Mouse (Mus musculus): ENCODE results near the gene Fcrla.

Gene Fcrla

DNA sequence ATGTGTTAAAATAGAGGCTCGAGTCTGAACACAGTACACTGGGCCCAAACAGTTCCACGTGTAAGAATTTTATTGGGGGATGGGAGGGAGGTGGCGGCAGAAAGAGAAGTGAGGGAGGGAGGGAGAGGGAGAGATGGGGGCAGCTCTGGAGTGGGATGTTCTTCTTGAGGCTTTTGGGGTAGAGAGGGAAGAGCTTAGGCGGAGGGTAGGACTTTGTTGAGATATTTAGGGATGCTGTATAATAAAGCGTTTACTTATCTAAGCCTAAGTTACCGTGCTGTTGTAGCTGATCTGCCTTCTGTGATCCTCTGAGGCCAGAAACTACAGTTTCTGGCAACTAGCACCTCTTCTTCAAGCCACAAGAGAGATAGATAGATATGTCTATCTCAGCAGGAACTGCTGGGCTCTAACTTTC is 41.3 kb downstream of the Fcrla start:
- in situ Hi-C loops (cut with MboI, MseI) = no loop called here

DNA sequence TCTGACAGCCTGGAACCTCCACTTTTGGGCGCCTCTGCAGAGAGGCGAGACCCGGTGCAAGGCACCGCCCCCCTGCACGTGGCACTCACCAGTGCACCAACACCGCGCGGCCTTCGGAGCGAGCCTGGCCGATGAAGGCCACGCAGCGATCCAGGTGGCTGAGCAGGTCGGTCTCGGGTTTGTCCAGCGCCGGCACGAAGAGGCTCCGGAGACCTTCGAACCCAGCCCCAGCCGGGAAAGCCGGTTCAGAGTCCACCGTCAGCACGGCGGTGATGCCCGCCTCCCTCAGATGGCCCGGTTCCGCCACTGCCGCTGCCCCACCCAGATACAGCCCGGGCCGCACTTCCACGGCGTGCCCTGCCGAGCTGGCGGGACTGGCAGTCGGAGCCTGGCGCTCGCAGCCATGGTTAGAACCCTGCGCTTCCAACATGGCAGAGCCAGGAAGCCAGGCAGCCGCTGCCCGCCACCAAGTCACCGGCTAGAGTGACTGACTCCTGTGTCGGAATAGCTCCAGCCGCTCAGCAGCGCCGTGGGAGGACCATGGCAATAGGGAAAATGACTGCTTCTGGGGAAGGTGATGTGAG is 42.3 kb downstream of the Fcrla start, which contains the start of the genes Gm26620 and Dusp12:
TSS of gene Gm26620 (plus strand) at position 88 of the 584 bp plus-strand sequence.
TSS of gene Dusp12 (minus strand) at position 563 of the 584 bp plus-strand sequence.
- in situ Hi-C loops (cut with MboI, MseI) = no loop called here

DNA sequence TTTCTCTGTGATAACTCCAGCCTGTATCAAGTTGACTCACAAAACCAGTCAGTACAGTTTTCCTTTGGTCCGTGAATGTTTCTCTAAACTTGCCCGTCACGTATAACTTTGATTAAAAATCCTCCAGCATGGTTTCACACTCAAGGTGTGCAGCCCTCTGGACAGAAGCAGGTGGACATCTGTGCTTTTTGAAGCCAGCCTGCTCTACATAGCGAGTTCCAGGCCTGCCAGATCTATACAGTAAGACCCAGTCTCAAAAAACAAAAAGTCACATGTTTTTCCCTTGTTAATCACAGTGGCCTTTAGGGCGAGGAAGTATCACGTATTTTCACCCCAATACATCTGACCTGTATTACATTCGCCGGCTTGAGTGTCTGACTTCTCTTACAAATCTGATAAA is 43.0 kb downstream of the Fcrla start:
- in situ Hi-C loops (cut with MboI, MseI) = no loop called here

DNA sequence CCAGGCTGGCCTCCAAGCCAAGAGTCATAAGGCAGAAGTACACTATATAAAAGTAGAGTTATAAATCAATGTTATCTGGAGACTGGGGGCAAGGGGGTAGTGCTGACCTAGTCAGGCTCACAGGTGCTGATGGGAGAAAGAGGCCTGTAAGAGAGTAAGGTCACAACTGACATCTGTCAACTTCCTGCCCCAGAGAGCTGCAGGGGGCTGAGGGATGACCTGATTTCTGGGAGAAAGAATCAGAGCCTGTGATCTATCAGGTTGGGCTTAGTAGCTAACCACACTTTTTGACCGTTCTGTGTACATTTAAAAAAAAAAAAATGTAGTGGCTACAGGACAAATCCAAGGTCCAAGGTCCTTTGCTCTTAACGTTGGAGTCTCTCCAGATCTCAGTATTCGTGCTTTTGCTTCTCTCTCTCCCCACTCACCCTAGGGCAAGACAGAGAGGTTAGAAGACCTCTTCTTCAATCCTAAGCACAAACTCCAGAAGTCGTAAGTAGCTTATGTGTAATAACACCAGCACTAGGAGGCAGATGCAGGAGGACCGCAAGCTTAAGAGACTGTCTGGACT is 44.4 kb downstream of the Fcrla start:
- in situ Hi-C loops (cut with MboI, MseI) = no loop called here

DNA sequence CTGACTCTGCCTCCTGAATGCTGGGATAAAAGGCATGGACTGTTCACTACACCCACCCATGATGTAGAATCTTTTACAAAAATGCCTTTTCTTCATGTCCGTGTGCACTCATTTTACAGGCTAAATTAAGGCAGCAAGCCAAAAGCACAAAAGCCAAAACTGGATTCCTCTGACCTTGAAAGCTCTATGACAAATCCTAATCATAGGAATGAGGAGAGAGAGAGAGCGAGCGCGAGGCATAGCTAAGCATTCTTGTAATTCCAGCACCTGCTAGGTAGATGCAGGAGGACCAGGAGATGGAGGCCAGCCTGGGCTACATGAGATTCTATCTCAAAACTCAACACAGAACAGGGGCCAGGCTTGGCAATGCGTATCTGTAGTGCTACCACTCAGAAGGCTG is 50.5 kb downstream of the Fcrla start:
- in situ Hi-C loops (cut with MboI, MseI) = no loop called here

DNA sequence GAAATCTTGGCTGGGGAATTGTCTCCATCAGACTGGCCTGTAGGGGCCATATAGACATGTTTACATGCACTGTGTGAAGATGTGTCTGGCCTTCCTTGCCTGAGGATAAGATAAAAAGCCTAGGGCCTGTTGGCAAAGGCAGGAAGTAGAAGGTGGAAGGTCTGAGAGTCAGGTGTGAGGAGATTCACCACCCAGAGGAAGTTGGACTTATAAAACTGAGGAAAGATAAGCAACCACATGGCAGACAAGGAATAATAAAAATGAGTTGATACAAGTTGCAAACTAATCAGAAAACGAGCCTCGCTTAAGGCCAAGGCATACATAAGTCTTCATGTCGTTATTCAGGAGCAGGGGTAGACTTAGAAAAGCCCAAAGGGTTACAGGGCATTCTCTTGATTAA is 51.7 kb downstream of the Fcrla start:
- in situ Hi-C loops (cut with MboI, MseI) = no loop called here

DNA sequence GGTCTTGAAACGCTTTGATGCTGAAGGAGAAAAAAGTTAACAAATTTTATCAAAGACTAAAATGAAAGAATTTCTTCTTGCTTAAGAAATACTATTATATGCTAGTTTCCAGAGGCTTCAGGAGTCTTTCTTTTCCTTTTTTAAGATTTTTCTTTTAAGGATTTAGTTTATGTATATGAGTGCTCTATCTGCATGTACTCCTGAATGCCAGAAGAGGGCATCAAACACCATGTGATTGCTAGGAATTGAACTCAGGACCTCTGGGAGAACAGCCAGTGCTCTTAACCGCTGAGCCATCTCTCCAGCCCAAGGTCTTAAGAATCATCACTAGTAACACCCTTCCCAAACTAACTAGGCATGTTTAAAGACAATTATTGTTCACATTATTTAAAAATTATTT is 55.4 kb downstream of the Fcrla start:
- in situ Hi-C loops (cut with MboI, MseI) = no loop called here

DNA sequence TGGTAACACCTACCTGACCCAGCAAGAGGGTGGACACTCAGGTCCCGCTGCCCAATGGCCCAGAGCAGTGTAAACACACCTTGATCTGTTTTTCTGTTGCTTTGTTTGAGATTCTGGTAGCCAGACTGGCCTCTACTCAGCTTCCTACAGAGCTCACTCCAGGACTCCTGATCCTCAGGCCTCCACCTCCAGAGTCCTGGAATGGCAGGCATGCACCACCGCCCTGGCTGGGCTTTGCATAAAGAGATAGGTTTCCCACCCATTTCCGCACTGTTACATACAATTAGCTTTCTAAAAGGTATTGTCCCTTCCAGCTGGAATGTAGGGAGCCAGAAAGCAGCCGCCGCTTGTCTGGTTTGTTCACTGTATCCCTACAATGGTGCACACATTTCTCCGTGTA is 56.0 kb downstream of the Fcrla start:
- in situ Hi-C loops (cut with MboI, MseI) = no loop called here

DNA sequence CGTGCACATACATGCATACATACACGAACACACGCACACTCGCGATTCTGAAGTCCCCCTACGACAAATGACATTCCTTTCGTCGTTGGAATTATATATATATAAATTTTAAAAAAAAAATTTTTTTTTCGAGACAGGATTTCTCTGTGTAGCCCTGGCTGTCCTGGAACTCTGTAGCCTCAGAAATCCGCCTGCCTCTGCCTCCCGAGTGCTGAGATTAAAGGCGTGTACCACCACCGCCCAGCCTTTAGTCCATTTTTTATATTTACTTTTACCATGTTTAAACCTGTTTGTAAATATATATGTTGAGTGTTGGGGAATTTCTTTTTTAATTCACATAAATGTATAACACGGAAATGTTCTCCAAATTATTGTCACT is 58.5 kb downstream of the Fcrla start:
- in situ Hi-C loops (cut with MboI, MseI) = no loop called here

DNA sequence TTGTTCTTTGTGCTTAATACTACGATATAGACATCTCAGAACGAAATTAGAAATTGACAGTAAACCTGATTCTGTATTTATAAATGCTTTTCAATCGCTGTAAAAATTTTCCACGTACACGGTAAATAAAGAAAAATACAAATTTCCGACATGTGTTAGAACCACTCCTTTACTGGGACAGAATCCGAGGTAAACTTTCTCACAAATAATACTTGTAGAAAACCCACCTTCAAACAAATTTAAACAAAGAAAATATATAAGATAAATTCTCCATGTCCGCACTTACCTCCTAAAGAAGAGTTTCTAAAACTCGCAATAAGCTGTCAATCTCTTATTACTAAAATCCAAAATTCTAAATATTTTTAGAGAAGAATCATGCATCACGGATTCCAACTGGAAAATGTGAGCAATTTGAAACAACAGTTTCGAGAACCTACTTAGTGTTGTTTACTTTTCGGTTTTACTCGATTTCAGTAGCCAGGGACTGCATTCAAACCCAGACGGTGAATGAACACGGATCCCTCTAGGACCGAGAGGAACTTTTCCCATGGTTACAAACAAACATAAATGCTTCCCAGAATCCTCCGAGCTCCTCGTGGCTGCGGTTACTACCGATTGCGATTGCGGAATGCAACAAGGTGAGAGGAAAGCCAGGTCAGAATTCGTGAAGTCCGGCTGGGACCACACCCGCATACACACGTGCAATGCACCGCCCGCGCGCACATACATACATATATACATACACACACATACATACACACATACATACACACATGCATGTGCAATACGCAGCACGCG is 59.1 kb downstream of the Fcrla start:
- in situ Hi-C loops (cut with MboI, MseI) = no loop called here

DNA sequence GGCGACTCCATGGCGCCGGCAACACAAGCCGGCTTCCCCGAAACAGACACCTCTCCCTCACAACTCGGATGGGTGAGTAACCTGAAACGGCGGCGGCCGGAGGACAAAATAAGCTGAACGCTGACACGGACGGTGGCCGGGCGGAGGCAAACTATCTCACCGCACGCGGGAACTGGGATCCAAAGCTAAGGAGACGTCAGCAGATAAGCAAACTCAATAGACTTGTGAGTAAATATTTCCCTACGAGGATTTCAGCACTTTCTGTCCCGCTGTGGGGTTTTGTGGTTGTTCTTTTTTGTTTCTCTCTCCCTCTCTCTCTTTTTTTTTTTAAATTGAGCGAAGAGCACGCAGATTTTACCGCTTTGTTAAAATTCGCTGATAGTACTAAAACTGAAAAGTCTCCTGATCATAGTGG is 59.7 kb downstream of the Fcrla start, which contains the start of gene Atf6:
TSS of gene Atf6 (minus strand) at position 81 of the 415 bp plus-strand sequence.
- in situ Hi-C loops (cut with MboI, MseI) = no loop called here

Measured in T-helper 1 cell (primary cell).